8 mouse cellular contexts compared by ENCODE assay signal in genomic region chr19:44292083-44292482, GRCm38 (mm10). TPM values are rescaled to one million over a fixed set of nuclear protein-coding genes. Genes with fewer than 3 reads are reported as not detected.
A peak's percentile ranks its signal among the peaks of the same experiment; 100 is the strongest.
DNase-seq lines count a peak whose midpoint lies in the region; ATAC-seq lines count a peak whose summit lies in the region.
"Had no signal": no experiment of that assay in that cellular context is flagged by ENCODE, and none has a peak within 500 bp of the region (broad histone marks: within the 10 kb centered on the region; RNA-seq: fewer than 3 reads in every experiment).

No protein-coding gene starts in this region.

- peaks cover 19% of the 10 kb centered on the region for H3K36me3 ChIP-seq in liver, embryonic 11.5 days (ENCODE audit: control insufficient read depth, insufficient read depth, low read length)
- peaks cover 23% of the 10 kb centered on the region for H3K36me3 ChIP-seq in forebrain, embryonic 14.5 days (ENCODE audit: control insufficient read depth, insufficient read depth, low read length)
- peaks cover 24% of the 10 kb centered on the region for H3K36me3 ChIP-seq in limb, embryonic 10.5 days
- H3K36me3 ChIP-seq in neural tube, embryonic 12.5 days: peaks cover 20% of the 10 kb centered on the region; the same call in 1 of the 2 replicates

- 76% methylated on average over 2 of the region's 2 CpGs for WGBS in liver, embryonic 11.5 days
- WGBS in forebrain, embryonic 14.5 days: 72% methylated on average over 2 of the region's 2 CpGs
- WGBS in limb, embryonic 10.5 days: 79% methylated on average over 2 of the region's 2 CpGs
- WGBS in neural tube, embryonic 12.5 days: 67% methylated on average over 2 of the region's 2 CpGs

- no peak for DNase-seq in liver, embryonic 11.5 days (ENCODE audit: low spot score)
- no peak for DNase-seq in liver
- no peak for DNase-seq in forebrain, embryonic 14.5 days (ENCODE audit: low spot score)
- no peak for DNase-seq in limb, embryonic 10.5 days (ENCODE audit: low spot score)
- no peak for DNase-seq in adrenal gland, postnatal 10 days
- DNase-seq in embryo, embryonic 9.5 days (ENCODE audit: extremely low spot score): no peak

- ATAC-seq in liver, embryonic 11.5 days (replicated peaks; ENCODE audit: low FRiP score): no peak
- no peak for ATAC-seq in forebrain, embryonic 14.5 days
- ATAC-seq in neural tube, embryonic 12.5 days (ENCODE audit: low FRiP score, low read depth): no peak

- H3K9me3 ChIP-seq in liver, embryonic 11.5 days (ENCODE audit: control insufficient read depth, low read length): no peaks in the 10 kb centered on the region
- H3K9me3 ChIP-seq in forebrain, embryonic 14.5 days (replicated peaks; ENCODE audit: control insufficient read depth, low read length): no peaks in the 10 kb centered on the region
- no peaks in the 10 kb centered on the region for H3K9me3 ChIP-seq in limb, embryonic 10.5 days (replicated peaks)
- no peaks in the 10 kb centered on the region for H3K9me3 ChIP-seq in neural tube, embryonic 12.5 days

- peak overlapping the region; percentile 97 for H3K27ac ChIP-seq in liver, embryonic 11.5 days (ENCODE audit: low read depth, low read length)
- 0 out of 2 replicates have a peak overlapping the region, but pooled peaks have one; percentile 98 for H3K27ac ChIP-seq in forebrain, embryonic 14.5 days (ENCODE audit: low read depth, low read length)
- H3K27ac ChIP-seq in limb, embryonic 10.5 days: peak overlapping the region; percentile 98
- peak overlapping the region; percentile 79 for H3K27ac ChIP-seq in neural tube, embryonic 12.5 days

- no peaks in the 10 kb centered on the region for H3K27me3 ChIP-seq in liver, embryonic 11.5 days (replicated peaks; ENCODE audit: control insufficient read depth, insufficient read depth, low read length)
- no peaks in the 10 kb centered on the region for H3K27me3 ChIP-seq in forebrain, embryonic 14.5 days (replicated peaks; ENCODE audit: control insufficient read depth, insufficient read depth, low read length)
- no peaks in the 10 kb centered on the region for H3K27me3 ChIP-seq in limb, embryonic 10.5 days (ENCODE audit: low read depth, poor library complexity, severe bottlenecking)
- H3K27me3 ChIP-seq in neural tube, embryonic 12.5 days (replicated peaks): no peaks in the 10 kb centered on the region

- peaks cover 45% of the 10 kb centered on the region for H3K4me1 ChIP-seq in liver, embryonic 11.5 days (replicated peaks; ENCODE audit: control insufficient read depth, insufficient read depth, low read length)
- H3K4me1 ChIP-seq in forebrain, embryonic 14.5 days (ENCODE audit: control insufficient read depth, insufficient read depth, low read length): peaks cover 15% of the 10 kb centered on the region
- H3K4me1 ChIP-seq in limb, embryonic 10.5 days: peaks cover 48% of the 10 kb centered on the region
- H3K4me1 ChIP-seq in neural tube, embryonic 12.5 days: peaks cover 35% of the 10 kb centered on the region

- peak overlapping the region; percentile 76; the same call in 1 of the 2 replicates for H3K9ac ChIP-seq in liver, embryonic 11.5 days (ENCODE audit: low read depth, low read length)
- H3K9ac ChIP-seq in forebrain, embryonic 14.5 days (ENCODE audit: low read length): no peak overlapping the region
- no peak overlapping the region for H3K9ac ChIP-seq in neural tube, embryonic 12.5 days

- no peak overlapping the region for H3K4me3 ChIP-seq in liver, embryonic 11.5 days (ENCODE audit: low read depth, low read length)
- no peak overlapping the region for H3K4me3 ChIP-seq in forebrain, embryonic 14.5 days (ENCODE audit: low read depth, low read length)
- H3K4me3 ChIP-seq in limb, embryonic 10.5 days: 0 out of 2 replicates have a peak overlapping the region, but pooled peaks have one; percentile 94
- no peak overlapping the region for H3K4me3 ChIP-seq in neural tube, embryonic 12.5 days

- H3K4me2 ChIP-seq in liver, embryonic 11.5 days: peak overlapping the region; percentile 97
- H3K4me2 ChIP-seq in forebrain, embryonic 14.5 days (ENCODE audit: low read length): peak overlapping the region; percentile 99; the same call in 1 of the 2 replicates
- H3K4me2 ChIP-seq in neural tube, embryonic 12.5 days (replicated peaks): peak overlapping the region; percentile 97

RNA-seq across cellular contexts. Expression of gene Scd2, which starts 1.4 kb away (rescaled TPM):
- 212 and 231 TPM in 2 replicates for polyA plus RNA-seq in liver, embryonic 11.5 days (2014; fragmentation: Nextera tagmentation; extraction: Ambion mirVana)
- polyA plus RNA-seq in forebrain, embryonic 14.5 days (2014; fragmentation: Nextera tagmentation; extraction: Ambion mirVana): 220 and 266 TPM in 2 replicates
- 324 and 335 TPM in 2 replicates for polyA plus RNA-seq in limb, embryonic 10.5 days (2016; fragmentation: Nextera tagmentation; extraction: Ambion mirVana)
- 353 and 371 TPM in 2 replicates for polyA plus RNA-seq in neural tube, embryonic 12.5 days (2016; fragmentation: Nextera tagmentation; extraction: Ambion mirVana)
- 100 to 1,000 TPM; 226 to 239 TPM for total RNA-seq in adrenal gland, postnatal 10 days (2021)

RNA-seq across cellular contexts. Expression of gene Scd4, which starts 40.8 kb away (rescaled TPM):
- 0.06 and 0.16 TPM in 2 replicates for polyA plus RNA-seq in liver, embryonic 11.5 days (2014; fragmentation: Nextera tagmentation; extraction: Ambion mirVana)
- 0.10 and 0.42 TPM in 2 replicates for polyA plus RNA-seq in forebrain, embryonic 14.5 days (2014; fragmentation: Nextera tagmentation; extraction: Ambion mirVana)
- 0.08 and 0.11 TPM in 2 replicates for polyA plus RNA-seq in limb, embryonic 10.5 days (2016; fragmentation: Nextera tagmentation; extraction: Ambion mirVana)
- polyA plus RNA-seq in neural tube, embryonic 12.5 days (2016; fragmentation: Nextera tagmentation; extraction: Ambion mirVana): 0.05 and 0.08 TPM in 2 replicates
- total RNA-seq in adrenal gland, postnatal 10 days (2021): 1 to 10 TPM; 1.6 to 1.7 TPM
- total RNA-seq: monocyte, adult 5-6 weeks had no signal
